Mouse (Mus musculus) megakaryocyte, embryonic 14.5 days (primary cell): ENCODE measurements around the gene Brox. TPM values are rescaled to one million over a fixed set of nuclear protein-coding genes. Genes with fewer than 3 reads are reported as not detected.
A peak's percentile ranks its signal among the peaks of the same experiment; 100 is the strongest.
"Not testable (repeated sequence)": the region's sequence is repeated elsewhere in the genome, so short reads cannot be mapped to it uniquely, and the experiment has no call there.

Experiments used
- H3K27me3 ChIP-seq: replicated peaks from 2 replicates; pipeline ENCODE3; 2012; ENCODE audit warnings: inconsistent platforms
- H3K36me3 ChIP-seq: replicated peaks from 2 replicates; pipeline ENCODE3; 2012; ENCODE audit warnings: low read length, inconsistent platforms, mixed read lengths
- H3K4me1 ChIP-seq: 2 replicates; pipeline ENCODE4 v1.6.1; 2012; ENCODE audit warnings: inconsistent platforms
- H3K4me3 ChIP-seq: replicated peaks from 2 replicates; pipeline ENCODE3; 2012; ENCODE audit warnings: moderate library complexity, mild to moderate bottlenecking, inconsistent platforms
- H3K9me3 ChIP-seq: 2 replicates; pipeline ENCODE4 v1.6.1; 2012; ENCODE audit warnings: inconsistent platforms
- FLI1 ChIP-seq: IDR thresholded peaks from 2 replicates; pipeline ENCODE4 v1.6.1; 2012; ENCODE audit warnings: low read length, inconsistent platforms, mixed read lengths
- GATA1 ChIP-seq: IDR thresholded peaks from 3 replicates; pipeline ENCODE4 v1.6.1; 2012; ENCODE audit warnings: mixed read lengths, low read length, inconsistent platforms, borderline replicate concordance
- polyA plus RNA-seq: library from polyadenylated mRNA; stranded (reverse); fragments of >175 nt; gene quantifications from 2 replicates; pipeline ENCODE4 v1.2.3, GENCODE M21; 2012; ENCODE audit warnings: low replicate concordance; ENCODE audit not compliant: insufficient read depth

Brox gene
- polyA plus RNA-seq, 1 experiment, result 3.7 TPM

GRCm38 (mm10) chr1:183312076-183312475 is 15.0 kb upstream of the Brox start:
- TF ChIP-seq GATA1 (no peak), FLI1 (no peak)
- H3K36me3 ChIP-seq, result peaks cover 85% of the 10 kb centered on the region
- H3K4me3 ChIP-seq, result no peak overlapping the region
- H3K27me3 ChIP-seq, result no peaks in the 10 kb centered on the region
- H3K4me1 ChIP-seq, result peaks cover 15% of the 10 kb centered on the region
- H3K9me3 ChIP-seq, result no peaks in the 10 kb centered on the region

GRCm38 (mm10) chr1:183309601-183310000 is 12.5 kb upstream of the Brox start:
- H3K4me1 ChIP-seq, result peaks cover 19% of the 10 kb centered on the region
- not testable (repeated sequence) for H3K4me3 ChIP-seq, H3K27me3 ChIP-seq, H3K9me3 ChIP-seq
- peaks cover 74% of the 10 kb centered on the region for H3K36me3 ChIP-seq

GRCm38 (mm10) chr1:183308476-183308875 is 11.4 kb upstream of the Brox start:
- Histone ChIP-seq H3K36me3 (peaks cover 66% of the 10 kb centered on the region), H3K27me3 (no peaks in the 10 kb centered on the region), H3K4me3 (no peak overlapping the region), H3K4me1 (peaks cover 15% of the 10 kb centered on the region; the same call in 1 of the 2 replicates), H3K9me3 (no peaks in the 10 kb centered on the region)
- TF ChIP-seq GATA1 (no peak), FLI1 (no peak)

GRCm38 (mm10) chr1:183307555-183307954 is 10.5 kb upstream of the Brox start:
- Histone ChIP-seq H3K4me3 (no peak overlapping the region), H3K36me3 (peaks cover 58% of the 10 kb centered on the region), H3K4me1 (peaks cover 7% of the 10 kb centered on the region; the same call in 1 of the 2 replicates), H3K27me3 (no peaks in the 10 kb centered on the region), H3K9me3 (no peaks in the 10 kb centered on the region)
- TF ChIP-seq FLI1, result no peak
- TF ChIP-seq GATA1, result no peak

- no peak for TF ChIP-seq GATA1
- no peak for TF ChIP-seq FLI1
- H3K27me3 ChIP-seq, result no peaks in the 10 kb centered on the region
- no peaks in the 10 kb centered on the region for H3K9me3 ChIP-seq
- H3K36me3 ChIP-seq, result peaks cover under 1% of the 10 kb centered on the region
- no peak overlapping the region for H3K4me3 ChIP-seq
- peaks cover 19% of the 10 kb centered on the region for H3K4me1 ChIP-seq
These were observed 2.1 kb upstream of the Brox start for GRCm38 (mm10) chr1:183299161-183299560.

- Histone ChIP-seq H3K27me3 (no peaks in the 10 kb centered on the region), H3K4me1 (peaks cover 26% of the 10 kb centered on the region), H3K4me3 (peak overlapping the region; percentile 91), H3K9me3 (no peaks in the 10 kb centered on the region), H3K36me3 (peaks cover 12% of the 10 kb centered on the region)
- TF ChIP-seq FLI1 (no peak), GATA1 (no peak)
These were observed 919 bp upstream of the Brox start for GRCm38 (mm10) chr1:183297886-183298489.

GRCm38 (mm10) chr1:183297473-183297885 is 410 bp upstream of the Brox start:
- TF ChIP-seq FLI1, result no peak
- TF ChIP-seq GATA1, result no peak
- H3K4me3 ChIP-seq, result peak overlapping the region; percentile 91
- H3K9me3 ChIP-seq, result no peaks in the 10 kb centered on the region
- H3K4me1 ChIP-seq, result peaks cover 26% of the 10 kb centered on the region
- H3K27me3 ChIP-seq, result no peaks in the 10 kb centered on the region
- H3K36me3 ChIP-seq, result peaks cover 17% of the 10 kb centered on the region

- no peak for TF ChIP-seq FLI1
- TF ChIP-seq GATA1, result no peak
- Histone ChIP-seq H3K4me1 (peaks cover 22% of the 10 kb centered on the region; the same call in 1 of the 2 replicates), H3K4me3 (peak within 1 kb of the TSS; percentile 91), H3K27me3 (no peaks in the 10 kb centered on the region), H3K9me3 (no peaks in the 10 kb centered on the region), H3K36me3 (peaks cover 27% of the 10 kb centered on the region)
These were observed 604 bp downstream of the Brox start, which contains the start of gene Aida for GRCm38 (mm10) chr1:183296465-183296864. Gene Aida (plus strand): TSS chr1:183296590.

- Histone ChIP-seq H3K4me3 (no peak overlapping the region), H3K36me3 (peaks cover 95% of the 10 kb centered on the region), H3K9me3 (no peaks in the 10 kb centered on the region), H3K27me3 (no peaks in the 10 kb centered on the region), H3K4me1 (peaks cover 9% of the 10 kb centered on the region; the same call in 1 of the 2 replicates)
- TF ChIP-seq FLI1, result no peak
- no peak for TF ChIP-seq GATA1
These were observed 7.5 kb downstream of the Brox start for GRCm38 (mm10) chr1:183289576-183289975.

- Histone ChIP-seq H3K27me3 (no peaks in the 10 kb centered on the region), H3K4me1 (peaks cover under 1% of the 10 kb centered on the region; the same call in 1 of the 2 replicates), H3K36me3 (peaks cover 100% of the 10 kb centered on the region), H3K9me3 (no peaks in the 10 kb centered on the region), H3K4me3 (no peak overlapping the region)
- TF ChIP-seq GATA1 (no peak), FLI1 (no peak)
These were observed 8.7 kb downstream of the Brox start for GRCm38 (mm10) chr1:183288351-183288750.

GRCm38 (mm10) chr1:183275763-183276162 is 21.3 kb downstream of the Brox start:
- Histone ChIP-seq H3K4me1 (peaks cover 10% of the 10 kb centered on the region; the same call in 1 of the 2 replicates), H3K36me3 (peaks cover 37% of the 10 kb centered on the region), H3K4me3 (no peak overlapping the region), H3K9me3 (peaks cover 1% of the 10 kb centered on the region; the same call in 1 of the 2 replicates), H3K27me3 (no peaks in the 10 kb centered on the region)
- TF ChIP-seq GATA1 (no peak), FLI1 (no peak)
